Mouse (Mus musculus): ENCODE data around the gene Nudt5. TPM values are rescaled to one million over a fixed set of nuclear protein-coding genes. Genes with fewer than 3 reads are reported as not detected.
A peak's percentile ranks its signal among the peaks of the same experiment; 100 is the strongest.

Nudt5 gene
- polyA plus RNA-seq, 1 experiment from 2014 or later: 80.0 TPM

DNA sequence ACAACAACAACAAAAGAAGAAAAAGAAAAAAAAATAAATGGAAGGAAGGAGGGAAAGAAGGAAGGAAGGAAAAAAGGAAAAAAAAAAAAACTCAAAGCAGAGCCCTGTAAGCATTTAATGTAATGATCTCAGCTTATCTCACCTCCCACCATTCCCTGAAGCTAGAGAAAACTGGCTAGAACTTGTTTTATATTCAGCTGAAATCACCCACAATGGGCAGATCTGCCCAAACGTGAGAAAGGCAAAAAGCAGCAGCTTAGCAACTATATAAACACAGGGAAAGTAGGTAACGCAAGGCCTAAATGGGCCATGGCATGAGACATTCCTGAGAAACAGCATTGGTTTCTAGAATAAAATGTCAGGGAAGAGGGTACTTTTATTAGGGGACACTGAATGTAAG, 44.6 kb downstream of the Nudt5 start:
- 67% methylated on average over 2 of the region's 2 CpGs for WGBS (ENCODE audit: insufficient replicate concordance)
- Histone ChIP-seq H3K9ac (ENCODE audit: low read depth, low read length) (no peak overlapping the region), H3K9me3 (replicated peaks; ENCODE audit: control insufficient read depth, low read length) (no peaks in the 10 kb centered on the region), H3K27me3 (ENCODE audit: control insufficient read depth, insufficient read depth, low read length) (no peaks in the 10 kb centered on the region), H3K4me3 (ENCODE audit: low read depth, low read length) (no peak overlapping the region), H3K27ac (ENCODE audit: low read depth, low read length) (no peak overlapping the region), H3K4me1 (ENCODE audit: control insufficient read depth, insufficient read depth, low read length) (no peaks in the 10 kb centered on the region), H3K36me3 (ENCODE audit: control insufficient read depth, insufficient read depth, low read length) (peaks cover 16% of the 10 kb centered on the region), H3K4me2 (no peak overlapping the region)
- ATAC-seq (replicated peaks; ENCODE audit: insufficient number of reproducible peaks, low FRiP score, low TSS enrichment): no peak

DNA sequence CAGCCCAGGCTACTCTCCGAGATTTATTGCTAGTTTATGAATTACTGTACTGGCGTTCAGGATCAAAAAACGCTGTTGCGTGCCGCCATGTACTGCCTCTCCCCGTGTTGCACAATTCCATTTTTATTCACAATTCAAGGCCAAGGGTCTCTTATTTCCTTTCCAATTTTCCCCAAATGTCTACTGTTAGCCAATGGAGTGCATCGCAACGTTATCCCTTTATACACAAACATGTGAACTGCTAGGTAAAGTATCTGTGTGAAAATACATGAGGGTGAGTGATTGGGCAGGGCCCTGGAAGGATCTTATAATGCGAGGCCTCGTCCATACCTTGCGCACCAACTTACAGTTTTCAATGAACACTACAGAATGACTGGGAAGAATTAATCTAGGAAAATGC, 49.5 kb downstream of the Nudt5 start:
- H3K27ac ChIP-seq (ENCODE audit: low read depth, low read length): no peak overlapping the region
- H3K9me3 ChIP-seq (replicated peaks; ENCODE audit: control insufficient read depth, low read length): no peaks in the 10 kb centered on the region
- no peaks in the 10 kb centered on the region for H3K27me3 ChIP-seq (ENCODE audit: control insufficient read depth, insufficient read depth, low read length)
- 47% methylated on average over 11 of the region's 11 CpGs for WGBS (ENCODE audit: insufficient replicate concordance)
- peaks cover 3% of the 10 kb centered on the region; the same call in 1 of the 2 replicates for H3K36me3 ChIP-seq (ENCODE audit: control insufficient read depth, insufficient read depth, low read length)
- H3K9ac ChIP-seq (ENCODE audit: low read depth, low read length): peak overlapping the region; percentile 4
- no peaks in the 10 kb centered on the region for H3K4me1 ChIP-seq (ENCODE audit: control insufficient read depth, insufficient read depth, low read length)
- ATAC-seq (replicated peaks; ENCODE audit: insufficient number of reproducible peaks, low FRiP score, low TSS enrichment): no peak
- peak overlapping the region; percentile 68 for H3K4me2 ChIP-seq
- H3K4me3 ChIP-seq (ENCODE audit: low read depth, low read length): peak overlapping the region; percentile 72

DNA sequence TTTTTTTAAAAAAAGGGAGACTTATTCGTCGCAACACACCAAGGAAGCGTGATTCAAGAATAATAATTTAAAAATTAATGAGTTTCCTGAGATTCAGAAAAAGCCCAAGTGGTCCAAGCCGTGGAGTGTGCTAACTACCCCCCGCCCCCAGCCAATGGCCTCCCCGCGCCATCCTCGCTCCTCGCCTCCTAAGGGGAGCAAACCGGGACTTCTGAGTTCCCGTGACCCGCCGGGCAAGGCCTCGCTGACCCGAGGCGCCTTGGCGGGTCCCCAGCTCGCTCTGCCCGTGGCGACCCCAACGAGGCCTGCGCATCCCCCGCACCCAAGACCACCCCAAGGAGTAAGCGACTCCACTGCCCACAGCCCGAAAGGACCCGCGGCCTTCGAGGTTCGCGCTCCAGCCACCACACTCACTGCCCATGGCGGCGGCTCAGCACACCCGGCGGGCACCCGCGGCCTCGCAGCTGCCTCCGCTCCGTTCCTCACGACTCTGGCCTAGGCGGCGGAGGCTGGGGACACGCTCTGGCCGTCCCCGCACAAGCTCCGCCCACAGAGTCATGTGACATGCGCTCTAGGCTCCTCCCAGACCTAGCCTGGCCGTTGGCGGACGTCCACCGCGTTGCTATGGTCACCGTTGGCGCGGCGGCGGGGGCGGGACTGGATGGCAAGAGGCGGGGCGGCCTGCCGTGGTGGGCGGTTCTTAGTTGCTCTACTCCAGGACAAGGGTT, 50.2 kb downstream of the Nudt5 start, which contains the start of gene Sec61a2:
Sec61a2 (minus strand) TSS at position 590 of the 728 bp plus-strand sequence.
- Histone ChIP-seq H3K9ac (ENCODE audit: low read depth, low read length) (peak within 1 kb of the TSS; percentile 83), H3K27me3 (ENCODE audit: control insufficient read depth, insufficient read depth, low read length) (no peaks in the 10 kb centered on the region), H3K27ac (ENCODE audit: low read depth, low read length) (peak within 1 kb of the TSS; percentile 80), H3K4me2 (peak within 1 kb of the TSS; percentile 68), H3K4me3 (ENCODE audit: low read depth, low read length) (peak within 1 kb of the TSS; percentile 72), H3K36me3 (ENCODE audit: control insufficient read depth, insufficient read depth, low read length) (peaks cover 3% of the 10 kb centered on the region; the same call in 1 of the 2 replicates), H3K9me3 (replicated peaks; ENCODE audit: control insufficient read depth, low read length) (no peaks in the 10 kb centered on the region), H3K4me1 (ENCODE audit: control insufficient read depth, insufficient read depth, low read length) (no peaks in the 10 kb centered on the region)
- ATAC-seq (replicated peaks; ENCODE audit: insufficient number of reproducible peaks, low FRiP score, low TSS enrichment): peak; percentile 100
- under 1% methylated on average over 62 of the region's 62 CpGs for WGBS (ENCODE audit: insufficient replicate concordance)

DNA sequence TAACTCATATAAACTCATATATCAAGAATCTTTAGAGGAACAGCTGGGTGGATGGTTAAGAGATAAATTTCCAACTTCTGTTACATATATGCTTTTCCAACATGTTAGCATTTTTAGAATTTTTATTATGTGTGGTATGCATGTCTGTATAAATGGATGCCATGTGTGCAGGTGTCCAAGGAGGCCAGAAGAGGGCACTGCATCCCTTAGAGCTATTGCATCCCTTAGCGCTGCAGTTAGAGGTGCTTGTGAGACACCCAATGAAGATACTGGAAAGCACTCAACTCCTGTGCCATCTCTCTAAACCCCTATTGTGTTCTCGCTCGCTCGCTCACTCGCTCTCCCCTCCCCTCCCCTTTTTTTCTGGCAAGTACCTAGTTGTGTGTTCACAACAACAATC, 55.3 kb downstream of the Nudt5 start:
- H3K27ac ChIP-seq (ENCODE audit: low read depth, low read length): no peak overlapping the region
- 0 out of 2 replicates have a peak, but pooled peaks cover 2% of the 10 kb centered on the region for H3K36me3 ChIP-seq (ENCODE audit: control insufficient read depth, insufficient read depth, low read length)
- no peak overlapping the region for H3K4me3 ChIP-seq (ENCODE audit: low read depth, low read length)
- no peak overlapping the region for H3K4me2 ChIP-seq
- 59% methylated on average over 5 of the region's 5 CpGs for WGBS (ENCODE audit: insufficient replicate concordance)
- no peaks in the 10 kb centered on the region for H3K4me1 ChIP-seq (ENCODE audit: control insufficient read depth, insufficient read depth, low read length)
- H3K9me3 ChIP-seq (replicated peaks; ENCODE audit: control insufficient read depth, low read length): no peaks in the 10 kb centered on the region
- no peaks in the 10 kb centered on the region for H3K27me3 ChIP-seq (ENCODE audit: control insufficient read depth, insufficient read depth, low read length)
- H3K9ac ChIP-seq (ENCODE audit: low read depth, low read length): no peak overlapping the region
- ATAC-seq (replicated peaks; ENCODE audit: insufficient number of reproducible peaks, low FRiP score, low TSS enrichment): no peak

DNA sequence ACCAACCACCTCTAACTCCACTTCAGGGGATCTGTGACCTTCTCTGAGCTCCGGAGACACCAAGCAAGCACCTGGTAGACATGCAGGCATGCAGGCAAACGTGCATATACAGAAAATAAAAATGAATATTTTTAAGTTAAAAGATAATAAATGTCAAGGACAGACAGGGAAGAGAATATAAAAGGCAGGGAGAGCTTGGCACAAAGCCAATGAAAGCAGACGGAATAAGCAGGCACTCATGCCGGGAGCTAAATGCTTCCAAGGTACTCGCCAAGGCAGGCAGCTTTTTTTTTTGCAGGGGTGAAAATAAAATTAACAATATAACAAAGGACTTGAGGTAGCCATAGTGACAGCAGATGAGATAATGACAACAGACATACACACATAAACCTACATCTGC, 61.3 kb downstream of the Nudt5 start:
- Histone ChIP-seq H3K27me3 (ENCODE audit: control insufficient read depth, insufficient read depth, low read length) (no peaks in the 10 kb centered on the region), H3K9me3 (replicated peaks; ENCODE audit: control insufficient read depth, low read length) (no peaks in the 10 kb centered on the region), H3K27ac (ENCODE audit: low read depth, low read length) (no peak overlapping the region), H3K4me1 (ENCODE audit: control insufficient read depth, insufficient read depth, low read length) (no peaks in the 10 kb centered on the region), H3K4me2 (no peak overlapping the region), H3K9ac (ENCODE audit: low read depth, low read length) (no peak overlapping the region), H3K4me3 (ENCODE audit: low read depth, low read length) (no peak overlapping the region), H3K36me3 (ENCODE audit: control insufficient read depth, insufficient read depth, low read length) (0 out of 2 replicates have a peak, but pooled peaks cover 2% of the 10 kb centered on the region)
- no peak for ATAC-seq (replicated peaks; ENCODE audit: insufficient number of reproducible peaks, low FRiP score, low TSS enrichment)
- 44% methylated on average over 5 of the region's 5 CpGs for WGBS (ENCODE audit: insufficient replicate concordance)

DNA sequence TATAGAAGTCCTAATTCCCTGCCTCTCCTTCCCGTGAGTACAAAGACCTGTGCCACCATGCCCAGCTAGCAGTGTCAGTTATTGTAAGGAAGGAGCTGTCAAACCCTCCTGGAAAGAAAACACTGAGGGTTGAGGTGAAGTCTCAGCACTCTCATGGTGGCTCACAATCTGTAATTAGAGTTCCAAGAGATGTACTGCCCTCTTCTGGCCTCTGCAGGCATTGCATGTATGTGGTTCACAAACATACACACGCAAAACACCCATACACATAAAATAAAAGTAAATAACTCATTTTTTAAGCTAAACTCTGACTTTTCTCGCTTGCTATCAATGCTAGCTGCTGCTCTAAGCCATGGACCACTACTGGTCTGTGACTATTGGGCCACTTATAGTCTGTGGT, 61.8 kb downstream of the Nudt5 start:
- no peaks in the 10 kb centered on the region for H3K9me3 ChIP-seq (replicated peaks; ENCODE audit: control insufficient read depth, low read length)
- 46% methylated on average over 3 of the region's 3 CpGs for WGBS (ENCODE audit: insufficient replicate concordance)
- H3K27ac ChIP-seq (ENCODE audit: low read depth, low read length): no peak overlapping the region
- H3K4me3 ChIP-seq (ENCODE audit: low read depth, low read length): no peak overlapping the region
- no peaks in the 10 kb centered on the region for H3K27me3 ChIP-seq (ENCODE audit: control insufficient read depth, insufficient read depth, low read length)
- no peak for ATAC-seq (replicated peaks; ENCODE audit: insufficient number of reproducible peaks, low FRiP score, low TSS enrichment)
- no peak overlapping the region for H3K9ac ChIP-seq (ENCODE audit: low read depth, low read length)
- H3K4me1 ChIP-seq (ENCODE audit: control insufficient read depth, insufficient read depth, low read length): no peaks in the 10 kb centered on the region
- no peak overlapping the region for H3K4me2 ChIP-seq
- 0 out of 2 replicates have a peak, but pooled peaks cover 2% of the 10 kb centered on the region for H3K36me3 ChIP-seq (ENCODE audit: control insufficient read depth, insufficient read depth, low read length)

DNA sequence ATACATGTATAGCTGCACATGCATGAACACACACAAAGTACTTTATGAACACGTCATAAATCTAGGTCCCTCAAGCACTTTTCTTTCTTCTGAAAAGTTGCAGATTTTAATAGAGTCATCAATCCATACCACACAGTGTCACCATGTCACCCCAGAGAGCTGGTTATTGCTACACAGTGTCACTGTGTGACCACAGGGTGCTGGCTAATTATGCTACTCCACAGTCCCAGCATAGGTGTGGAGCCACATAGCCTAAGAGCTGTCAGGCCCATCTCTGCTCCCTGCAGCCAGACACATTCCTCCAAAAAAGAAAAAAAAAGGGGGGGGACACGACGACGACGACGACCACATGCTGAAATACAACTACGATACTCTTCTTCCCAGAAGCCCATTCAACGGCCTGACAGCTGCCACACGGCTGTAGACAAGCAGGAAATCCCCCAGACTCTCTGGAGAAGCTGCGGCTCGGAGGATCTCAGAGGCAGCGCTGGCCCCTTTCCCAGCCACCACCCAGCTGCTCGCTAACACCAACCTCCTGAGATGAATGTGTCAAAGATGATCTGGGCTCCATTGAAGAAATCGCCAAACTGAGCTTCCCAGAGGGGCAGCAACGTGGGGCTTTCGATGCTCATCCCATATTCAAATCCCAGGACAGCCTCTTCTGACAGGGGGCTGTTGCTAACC, 66.6 kb downstream of the Nudt5 start:
- no peak overlapping the region for H3K4me2 ChIP-seq
- no peaks in the 10 kb centered on the region for H3K4me1 ChIP-seq (ENCODE audit: control insufficient read depth, insufficient read depth, low read length)
- no peak overlapping the region for H3K27ac ChIP-seq (ENCODE audit: low read depth, low read length)
- H3K9ac ChIP-seq (ENCODE audit: low read depth, low read length): no peak overlapping the region
- H3K36me3 ChIP-seq (ENCODE audit: control insufficient read depth, insufficient read depth, low read length): no peaks in the 10 kb centered on the region
- H3K9me3 ChIP-seq (replicated peaks; ENCODE audit: control insufficient read depth, low read length): no peaks in the 10 kb centered on the region
- H3K4me3 ChIP-seq (ENCODE audit: low read depth, low read length): no peak overlapping the region
- 70% methylated on average over 16 of the region's 16 CpGs for WGBS (ENCODE audit: insufficient replicate concordance)
- no peak for ATAC-seq (replicated peaks; ENCODE audit: insufficient number of reproducible peaks, low FRiP score, low TSS enrichment)
- no peaks in the 10 kb centered on the region for H3K27me3 ChIP-seq (ENCODE audit: control insufficient read depth, insufficient read depth, low read length)
